Mouse (Mus musculus) gastrocnemius, postnatal 10 days (tissue): ENCODE results near the gene Myo19. TPM values are rescaled to one million over a fixed set of nuclear protein-coding genes. Genes with fewer than 3 reads are reported as not detected.
"Not testable (repeated sequence)": the region's sequence is repeated elsewhere in the genome, so short reads cannot be mapped to it uniquely, and the experiment has no call there.

Source experiments
- DNase-seq: peaks from one replicate; pipeline ENCODE4 v3.0.0; 2021; ENCODE audit warnings: mixed read lengths
- long read RNA-seq, 2 experiments: library from polyadenylated mRNA; stranded (forward); transcript quantifications; one replicate each; pipeline ENCODE4 v2.0.0; 2021
- total RNA-seq, 2 experiments: library from RNA; stranded (reverse); gene quantifications; 2 replicates each; pipeline ENCODE4 v1.2.3; 2021

Myo19 gene
- 1 to 10 TPM; 4.4 to 5.3 TPM for total RNA-seq
- long read RNA-seq, experiment 1, full-length matches to known transcripts: 1 of 10 reads
- long read RNA-seq, experiment 1, partial matches to known transcripts: 1 of 10 reads
- long read RNA-seq, experiment 1, other reads (novel, unspliced or antisense): 8 of 10 reads
- long read RNA-seq, experiment 2, partial matches to known transcripts: 0 of 4 reads
- long read RNA-seq, experiment 2, other reads (novel, unspliced or antisense): 3 of 4 reads

GRCm38 (mm10) chr11:84879772-84880464 is at the start of gene Myo19, which contains the start of gene Pigw:
Gene Myo19 (plus strand): TSS chr11:84880148.
Gene Pigw (minus strand): TSS chr11:84880285.
- DNase-seq: peak; percentile 89

GRCm38 (mm10) chr11:84839330-84839729 is 40.6 kb upstream of the Myo19 start:
- DNase-seq: no peak

- no peak for DNase-seq
Measured at GRCm38 (mm10) chr11:84846741-84847474, 33.0 kb upstream of the Myo19 start.

DNA sequence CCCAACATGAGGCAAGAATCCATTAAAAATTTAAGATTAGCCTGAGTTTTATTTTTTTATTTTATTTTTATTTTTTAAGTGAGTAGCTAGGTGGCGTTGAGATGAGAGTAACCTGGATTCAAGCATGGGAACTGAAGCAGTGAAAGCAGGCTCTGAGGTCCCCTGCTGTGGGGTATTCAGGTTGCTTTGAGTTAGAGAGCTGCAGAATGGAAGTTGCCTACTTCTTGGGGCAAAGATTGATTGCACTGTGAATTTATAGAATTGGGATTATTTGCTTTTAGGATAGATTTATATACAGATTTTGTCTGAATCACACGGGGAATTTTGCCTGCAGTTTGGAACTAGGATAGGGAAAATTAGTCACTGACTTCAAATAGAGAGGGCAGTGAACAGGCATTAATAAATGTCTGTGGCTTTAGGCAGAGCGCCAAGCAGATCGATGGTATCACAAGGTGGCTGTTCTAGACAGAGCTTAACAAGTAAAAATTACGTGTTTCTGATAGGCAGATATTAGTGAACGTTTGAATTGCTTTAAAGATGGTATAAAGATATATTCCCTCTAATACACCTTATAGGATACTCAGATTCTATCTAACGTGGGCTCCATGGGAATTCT is 32.4 kb upstream of the Myo19 start:
- DNase-seq: no peak

GRCm38 (mm10) chr11:84855285-84855684 is 24.7 kb upstream of the Myo19 start:
- DNase-seq: no peak

DNA sequence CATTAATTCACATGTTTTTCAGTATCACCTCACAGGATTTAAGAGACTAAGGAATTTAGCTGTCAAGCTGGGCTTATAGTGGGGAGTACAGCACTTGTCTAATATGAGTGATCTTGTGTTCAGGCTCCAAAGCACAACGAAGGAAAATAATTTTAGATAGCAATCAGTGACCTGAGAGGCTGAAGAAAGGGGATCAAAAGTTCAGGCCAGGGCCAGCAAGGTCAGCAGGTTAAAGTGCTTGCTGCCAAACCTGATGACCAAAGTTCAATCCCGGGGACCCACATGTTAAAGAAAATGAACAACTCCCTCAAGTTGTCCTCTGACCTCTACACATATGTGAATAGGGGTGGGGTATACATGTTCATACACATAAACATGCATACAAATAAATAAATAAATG is 14.7 kb upstream of the Myo19 start:
- DNase-seq: no peak

GRCm38 (mm10) chr11:84867586-84867985 is 12.4 kb upstream of the Myo19 start:
- DNase-seq: no peak

DNA sequence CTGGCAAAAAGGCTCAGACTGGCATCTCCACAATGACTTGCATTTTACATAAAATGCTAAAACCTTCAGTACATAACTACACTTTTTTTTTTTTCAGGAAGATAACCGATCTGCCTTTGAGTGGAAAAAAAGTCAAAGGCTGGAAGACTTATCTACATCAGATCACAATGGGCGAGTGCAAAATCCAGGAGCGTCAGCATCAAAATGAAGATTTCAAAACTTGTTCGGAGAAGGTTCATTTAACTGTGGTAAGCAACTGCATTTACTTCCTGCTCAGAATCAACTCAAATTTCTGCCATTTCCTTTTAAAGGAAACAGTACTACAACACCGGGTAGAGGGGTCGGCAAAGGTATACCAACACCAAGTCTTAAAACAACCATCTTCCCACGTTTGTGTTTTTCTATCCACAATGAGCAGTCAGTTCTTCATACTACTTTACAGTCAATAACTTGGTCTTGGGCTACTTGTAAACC is 11.1 kb upstream of the Myo19 start:
- DNase-seq: no peak

GRCm38 (mm10) chr11:84869537-84870232 is 10.3 kb upstream of the Myo19 start:
- DNase-seq: peak; percentile 93

- peak; percentile 94 for DNase-seq
Measured at GRCm38 (mm10) chr11:84870337-84871043, 9.5 kb upstream of the Myo19 start, which contains the start of gene Ggnbp2. Gene Ggnbp2 (minus strand): TSS chr11:84870817.

GRCm38 (mm10) chr11:84871046-84871445 is 8.9 kb upstream of the Myo19 start:
- DNase-seq: no peak

DNA sequence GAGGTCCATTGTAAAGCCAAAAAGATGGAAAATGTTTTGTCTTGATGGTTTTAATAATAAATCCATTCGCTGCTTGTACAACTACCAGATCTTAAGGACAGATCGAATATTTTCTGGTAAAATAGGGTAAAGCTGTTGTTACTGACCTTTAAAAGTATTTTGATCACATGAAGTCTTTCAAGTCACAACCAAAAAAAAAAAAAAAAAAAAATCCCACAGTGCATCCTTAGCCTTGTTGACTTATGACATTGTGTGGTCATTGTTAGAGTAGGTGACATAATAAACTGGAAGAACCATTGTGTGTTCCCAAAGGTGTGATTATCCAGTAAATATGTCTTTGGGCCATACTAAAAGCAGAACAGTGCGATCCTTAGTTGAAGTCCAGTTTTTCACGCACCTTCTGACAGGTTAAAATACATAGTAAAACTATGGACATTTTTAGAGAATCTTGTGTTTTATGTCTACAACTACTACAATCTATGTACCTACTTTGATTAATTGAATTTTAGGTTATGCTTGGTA is 8.3 kb upstream of the Myo19 start:
- DNase-seq: no peak

GRCm38 (mm10) chr11:84873042-84873833 is 6.7 kb upstream of the Myo19 start:
- no peak for DNase-seq

DNA sequence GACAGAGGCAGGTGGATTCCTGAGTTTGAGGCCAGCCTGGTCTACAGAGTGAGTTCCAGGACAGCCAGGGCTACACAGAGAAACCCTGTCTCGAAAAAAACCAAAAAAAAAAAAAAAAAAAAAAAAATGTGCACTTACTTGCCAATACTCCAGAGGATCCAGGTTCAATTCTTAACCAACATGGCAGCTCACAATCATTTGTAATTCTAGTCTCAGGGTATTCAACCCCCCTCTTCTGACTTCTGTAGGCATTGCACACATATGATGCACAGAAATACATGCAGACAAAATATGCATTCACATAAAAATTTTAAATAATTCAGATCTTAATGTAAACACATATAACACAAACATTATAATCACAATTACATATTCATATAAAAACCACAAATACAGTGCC is 3.9 kb upstream of the Myo19 start:
- not testable (repeated sequence) for DNase-seq

DNA sequence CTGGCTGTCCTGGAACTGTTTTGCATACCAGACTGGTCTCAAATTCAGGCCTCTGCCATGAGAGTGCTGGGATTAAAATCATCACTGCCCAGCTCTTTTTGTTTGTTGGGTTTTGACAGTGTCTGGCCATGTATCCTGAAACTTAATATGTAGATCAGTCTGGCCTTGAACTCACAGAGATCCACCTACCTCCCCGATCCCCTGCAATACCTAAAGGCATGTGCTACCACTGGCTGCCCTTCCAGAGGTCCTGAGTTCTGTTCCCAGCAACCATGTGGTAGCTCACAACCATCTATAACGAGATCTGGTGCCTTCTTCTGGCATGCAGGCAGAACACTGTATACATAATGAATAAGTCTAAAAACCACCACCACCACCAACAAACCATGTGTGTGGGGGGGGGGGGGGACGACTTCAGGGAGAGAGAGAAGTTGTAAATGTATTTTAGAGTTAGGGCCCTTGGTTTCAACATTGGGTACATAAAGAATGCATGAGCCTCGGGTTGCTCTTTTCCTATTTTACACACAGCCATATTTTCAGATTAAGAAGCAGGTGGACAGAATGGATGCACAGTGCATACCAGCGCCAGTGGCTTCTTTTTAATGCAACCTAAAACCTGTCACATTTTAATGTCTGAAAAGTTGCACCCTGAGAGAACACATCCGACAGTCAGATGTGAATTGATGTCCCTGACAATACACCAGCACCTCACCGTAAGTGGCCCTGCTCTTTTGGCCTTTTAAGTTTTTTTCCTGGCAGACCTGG is 759 bp upstream of the Myo19 start:
- no peak for DNase-seq

GRCm38 (mm10) chr11:84880465-84880961 is 565 bp downstream of the Myo19 start:
- DNase-seq: peak; percentile 52

- DNase-seq: no peak
Measured at GRCm38 (mm10) chr11:84880971-84881370, 1.0 kb downstream of the Myo19 start.

- DNase-seq: no peak
Measured at GRCm38 (mm10) chr11:84882346-84882745, 2.4 kb downstream of the Myo19 start.

DNA sequence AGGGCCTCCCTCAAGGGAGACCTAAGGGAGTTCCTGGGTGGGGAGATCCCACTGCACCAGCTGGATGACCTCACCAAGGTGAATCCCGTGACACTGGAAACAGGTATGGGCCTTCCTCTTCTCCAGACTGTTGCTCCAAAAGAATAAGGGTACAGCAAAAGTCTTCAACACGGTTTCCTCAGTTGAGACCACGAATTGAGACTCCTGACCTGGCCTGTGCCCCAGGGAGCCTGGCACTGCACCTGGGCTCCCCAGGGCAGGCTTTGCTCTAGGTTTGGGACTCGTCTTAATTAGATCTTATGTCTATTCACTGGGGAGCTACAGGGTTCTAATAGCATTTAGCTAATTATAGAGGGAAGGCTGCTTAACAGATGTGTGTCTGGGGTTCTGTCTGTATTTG is 5.3 kb downstream of the Myo19 start:
- DNase-seq: no peak
